Mouse (Mus musculus): ENCODE data around the gene Kcnk13.
A peak's percentile ranks its signal among the peaks of the same experiment; 100 is the strongest.

The Kcnk13 gene

DNA sequence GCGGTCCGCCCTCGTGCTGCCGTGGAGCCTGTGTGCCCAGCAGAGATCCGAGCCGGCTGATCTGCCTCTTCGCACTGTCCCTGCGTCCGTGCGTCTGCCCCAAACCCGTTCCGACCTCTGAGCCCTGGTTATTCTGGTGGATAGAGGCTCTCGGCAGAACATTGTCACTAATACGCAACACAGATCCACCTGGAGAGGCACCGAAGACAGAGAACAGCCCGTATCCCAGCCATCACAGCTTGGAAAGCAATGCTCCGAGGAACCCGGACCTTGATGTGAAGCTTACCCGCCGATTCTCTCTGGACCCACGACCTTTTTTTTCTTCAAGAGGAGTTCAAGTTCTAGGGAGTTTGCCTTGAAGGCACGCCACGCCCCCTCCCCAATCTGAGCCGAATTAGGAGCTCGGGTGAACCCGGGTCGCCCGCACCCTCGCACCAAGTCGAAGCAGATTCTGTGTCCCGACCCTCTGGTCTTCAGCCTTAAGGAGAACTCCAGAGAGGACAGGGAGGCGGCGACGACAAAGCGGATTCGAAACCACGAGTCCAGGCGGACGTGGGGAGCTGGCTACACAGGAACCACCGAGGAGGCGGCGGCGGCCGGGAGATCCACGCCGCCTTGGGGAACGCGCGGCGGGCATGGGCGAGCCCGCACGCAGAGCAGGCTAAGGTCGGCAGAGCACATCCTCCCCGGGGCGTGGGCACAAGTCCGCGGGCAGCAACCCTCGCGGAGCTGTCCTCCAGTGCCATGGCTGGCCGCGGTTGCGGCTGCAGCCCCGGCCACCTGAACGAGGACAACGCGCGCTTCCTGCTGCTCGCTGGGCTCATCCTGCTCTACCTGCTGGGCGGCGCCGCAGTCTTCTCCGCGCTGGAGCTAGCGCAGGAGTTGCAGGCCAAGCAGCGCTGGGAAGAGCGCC is 1.2 kb downstream of the Kcnk13 start:
- DNase-seq (ENCODE audit: low read depth, low spot score) = no peak

- DNase-seq (ENCODE audit: low read depth, low spot score) = no peak
Measured at GRCm38 (mm10) chr12:99966116-99966770, 1.9 kb downstream of the Kcnk13 start.

- no peak for DNase-seq (ENCODE audit: low read depth, low spot score)
Measured at GRCm38 (mm10) chr12:99966881-99967363, 2.6 kb downstream of the Kcnk13 start.

GRCm38 (mm10) chr12:99969906-99970305 is 5.6 kb downstream of the Kcnk13 start:
- DNase-seq (ENCODE audit: low read depth, low spot score) = no peak

GRCm38 (mm10) chr12:99971205-99971894 is 7.1 kb downstream of the Kcnk13 start:
- peak; percentile 46 for DNase-seq (ENCODE audit: low read depth, low spot score)

GRCm38 (mm10) chr12:99972825-99973224 is 8.5 kb downstream of the Kcnk13 start:
- DNase-seq (ENCODE audit: low read depth, low spot score) = peak; percentile 43

- peak; percentile 66 for DNase-seq (ENCODE audit: low read depth, low spot score)
Measured at GRCm38 (mm10) chr12:99973659-99974058, 9.4 kb downstream of the Kcnk13 start.

- DNase-seq (ENCODE audit: low read depth, low spot score) = no peak
Measured at GRCm38 (mm10) chr12:99979541-99979940, 15.2 kb downstream of the Kcnk13 start.

- peak; percentile 82 for DNase-seq (ENCODE audit: low read depth, low spot score)
Measured at GRCm38 (mm10) chr12:99986797-99987196, 22.5 kb downstream of the Kcnk13 start.

- DNase-seq (ENCODE audit: low read depth, low spot score) = no peak
Measured at GRCm38 (mm10) chr12:99988144-99988543, 23.8 kb downstream of the Kcnk13 start.

- no peak for DNase-seq (ENCODE audit: low read depth, low spot score)
Measured at GRCm38 (mm10) chr12:99992362-99992862, 28.1 kb downstream of the Kcnk13 start.

- no peak for DNase-seq (ENCODE audit: low read depth, low spot score)
Measured at GRCm38 (mm10) chr12:99993146-99993890, 29.0 kb downstream of the Kcnk13 start.

DNA sequence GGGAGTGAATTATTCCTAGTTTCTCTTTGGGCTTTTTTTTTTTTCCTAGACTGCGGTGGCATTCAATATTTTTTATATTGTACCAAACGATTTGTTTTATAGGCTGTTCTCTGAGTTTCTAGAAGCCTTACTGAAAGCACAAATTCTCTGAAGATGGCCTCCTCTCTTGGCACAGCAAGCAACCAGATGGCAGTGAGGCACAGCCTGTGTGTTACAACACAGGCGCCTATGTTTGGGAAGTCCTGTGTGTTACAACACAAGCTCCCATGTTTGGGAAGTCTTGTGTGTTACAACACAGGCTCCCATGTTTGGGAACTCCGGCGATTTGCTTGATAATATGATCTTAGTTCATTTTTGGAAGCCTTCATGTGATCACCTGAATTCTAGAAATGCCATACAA is 31.7 kb downstream of the Kcnk13 start:
- no peak for DNase-seq (ENCODE audit: low read depth, low spot score)

DNA sequence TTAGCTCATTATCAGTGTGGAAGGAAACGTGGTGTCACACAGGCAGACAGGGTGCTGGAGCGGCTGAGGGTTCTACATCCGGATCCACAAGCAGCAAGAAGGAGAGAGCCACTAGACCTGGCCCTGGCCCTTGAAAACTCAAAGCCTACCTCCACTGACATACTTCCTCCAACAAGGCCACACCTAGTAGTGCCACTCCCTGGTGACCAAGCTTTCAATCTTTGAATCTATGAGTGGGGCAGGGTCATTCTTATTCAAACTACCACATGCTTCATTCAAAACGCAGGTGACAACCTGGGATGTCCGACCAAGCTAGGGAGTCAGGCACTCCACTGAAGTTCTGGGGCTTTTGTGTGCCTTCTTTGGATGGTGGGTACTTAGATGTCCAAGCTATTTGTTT is 35.4 kb downstream of the Kcnk13 start:
- DNase-seq (ENCODE audit: low read depth, low spot score) = no peak

- no peak for DNase-seq (ENCODE audit: low read depth, low spot score)
Measured at GRCm38 (mm10) chr12:100000381-100000780, 36.1 kb downstream of the Kcnk13 start.

- DNase-seq (ENCODE audit: low read depth, low spot score) = no peak
Measured at GRCm38 (mm10) chr12:100001246-100001645, 36.9 kb downstream of the Kcnk13 start.

GRCm38 (mm10) chr12:100001910-100002309 is 37.6 kb downstream of the Kcnk13 start:
- DNase-seq (ENCODE audit: low read depth, low spot score) = no peak

DNA sequence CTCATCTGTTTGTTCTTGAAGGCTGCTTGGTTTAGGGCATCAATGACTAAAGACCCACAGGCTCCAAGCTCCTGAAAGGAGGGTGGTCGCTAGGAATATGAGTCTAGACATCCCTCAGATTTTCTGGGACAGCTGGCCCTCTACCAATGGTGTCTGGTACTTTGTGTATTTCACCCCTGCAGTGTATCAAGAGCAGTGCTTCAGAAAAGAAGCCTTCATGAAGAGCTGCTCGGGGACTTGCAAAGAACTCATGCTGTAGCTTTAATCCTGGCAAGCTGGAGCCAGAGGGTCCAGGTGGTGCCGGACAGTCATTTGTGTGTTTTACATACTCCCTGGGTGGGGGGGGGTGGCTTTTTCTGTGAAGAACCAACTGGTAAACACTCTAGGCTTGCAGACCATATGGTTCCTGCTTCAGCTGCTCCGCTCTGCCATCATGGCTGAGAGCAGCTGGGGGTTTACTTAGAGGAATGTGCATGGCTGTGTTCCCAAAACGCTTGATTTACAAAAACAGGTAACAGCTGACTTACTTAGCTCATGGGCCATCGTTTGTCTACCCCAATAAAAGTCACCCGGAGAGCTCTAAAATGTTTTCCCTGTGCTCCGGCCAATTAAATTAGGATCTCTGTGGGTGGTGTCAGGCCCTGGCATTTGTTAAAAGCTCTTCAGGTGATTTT is 38.8 kb downstream of the Kcnk13 start:
- no peak for DNase-seq (ENCODE audit: low read depth, low spot score)

DNA sequence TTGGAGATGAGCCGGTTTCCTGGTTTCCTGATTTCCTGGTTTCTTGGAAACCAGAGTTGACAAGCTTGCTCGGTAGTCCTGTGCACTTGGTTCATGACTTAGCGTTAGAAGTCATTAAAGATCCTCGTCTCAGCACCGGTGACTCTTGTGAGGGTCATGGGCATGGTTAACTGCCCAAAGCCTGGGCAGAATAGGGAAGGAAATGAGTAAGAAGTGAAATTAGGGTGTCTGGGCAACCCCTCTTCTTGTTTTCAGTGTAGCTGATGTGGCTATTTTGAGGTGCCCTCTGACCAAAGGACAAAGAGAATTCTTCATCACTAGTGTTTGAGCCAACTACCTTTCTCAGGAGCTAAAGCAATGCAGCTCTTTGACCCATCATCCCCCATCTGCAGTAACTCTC is 41.0 kb downstream of the Kcnk13 start:
- peak; percentile 75 for DNase-seq (ENCODE audit: low read depth, low spot score)

- no peak for DNase-seq (ENCODE audit: low read depth, low spot score)
Measured at GRCm38 (mm10) chr12:100006681-100007080, 42.4 kb downstream of the Kcnk13 start.

- no peak for DNase-seq (ENCODE audit: low read depth, low spot score)
Measured at GRCm38 (mm10) chr12:100012839-100013238, 48.5 kb downstream of the Kcnk13 start.
